Mouse (Mus musculus) testis, adult 2 months (tissue): ENCODE measurements around the gene Cdc42ep2. TPM values are rescaled to one million over a fixed set of nuclear protein-coding genes. Genes with fewer than 3 reads are reported as not detected.
A peak's percentile ranks its signal among the peaks of the same experiment; 100 is the strongest.

ENCODE experiments used
- H3K27ac ChIP-seq: fragments of 200-500 bp; 2 replicates; pipeline ENCODE4 v1.5.1; 2012; ENCODE audit warnings: low read depth, low read length; ENCODE audit not compliant: control insufficient read depth, insufficient read depth
- H3K27me3 ChIP-seq: fragments of 200-500 bp; 2 replicates; pipeline ENCODE4 v1.6.1; 2012; ENCODE audit warnings: mild to moderate bottlenecking, low read length, moderate library complexity; ENCODE audit not compliant: control insufficient read depth, insufficient read depth
- H3K36me3 ChIP-seq: fragments of 200-500 bp; 2 replicates; pipeline ENCODE4 v1.6.1; 2012; ENCODE audit warnings: mild to moderate bottlenecking, low read length; ENCODE audit not compliant: control insufficient read depth, insufficient read depth
- H3K4me1 ChIP-seq: fragments of 200-500 bp; 2 replicates; pipeline ENCODE4 v1.6.1; 2012; ENCODE audit warnings: low read length; ENCODE audit not compliant: control insufficient read depth, insufficient read depth
- H3K4me3 ChIP-seq: fragments of 200-500 bp; 2 replicates; pipeline ENCODE4 v1.5.1; 2012; ENCODE audit warnings: low read depth, mild to moderate bottlenecking, low read length, moderate library complexity, mixed read lengths; ENCODE audit not compliant: control insufficient read depth
- CTCF ChIP-seq: fragments of 200-500 bp; IDR thresholded peaks from 2 replicates; pipeline ENCODE4 v1.5.1; 2012; ENCODE audit warnings: low read depth, mild to moderate bottlenecking, inconsistent platforms, low read length, moderate library complexity; ENCODE audit not compliant: control insufficient read depth, insufficient read depth, insufficient replicate concordance
- POLR2A ChIP-seq: fragments of 200-500 bp; IDR thresholded peaks from 2 replicates; pipeline ENCODE4 v1.6.1; 2012; ENCODE audit warnings: low read depth, mild to moderate bottlenecking, inconsistent platforms, low read length, moderate library complexity; ENCODE audit not compliant: control insufficient read depth
- polyA plus RNA-seq: library from polyadenylated mRNA; depleted of rRNA; stranded (reverse); fragments of >200 nt; gene quantifications from 2 replicates; pipeline ENCODE4 v1.2.3, GENCODE M21; 2012

Cdc42ep2 gene
- polyA plus RNA-seq, 1 experiment = 0.89 TPM

DNA sequence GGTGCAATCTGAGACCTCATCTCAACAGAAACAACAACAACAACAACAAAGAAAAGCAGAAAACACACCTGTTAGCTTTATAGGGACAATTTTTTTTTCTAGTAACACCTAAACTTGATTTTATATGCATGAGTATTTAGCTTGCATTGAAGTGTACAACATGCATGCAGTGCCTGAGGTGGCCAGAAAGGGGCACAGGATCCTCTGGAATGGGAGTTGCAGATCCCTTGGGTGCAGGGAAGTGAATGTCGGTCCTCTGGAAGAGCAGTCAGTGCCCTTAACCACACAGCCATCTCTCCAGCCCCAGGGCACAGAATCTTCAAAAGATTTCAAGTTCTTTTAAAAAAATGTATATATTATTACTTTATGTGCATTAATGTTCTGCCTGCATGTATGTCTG lies 38.0 kb upstream of the Cdc42ep2 start:
- Histone ChIP-seq H3K4me3 (no peak overlapping the region), H3K36me3 (peaks cover 5% of the 10 kb centered on the region; the same call in 1 of the 2 replicates), H3K4me1 (peaks cover 3% of the 10 kb centered on the region), H3K27me3 (no peaks in the 10 kb centered on the region), H3K27ac (no peak overlapping the region)
- no peak for TF ChIP-seq POLR2A
- TF ChIP-seq CTCF = no peak

DNA sequence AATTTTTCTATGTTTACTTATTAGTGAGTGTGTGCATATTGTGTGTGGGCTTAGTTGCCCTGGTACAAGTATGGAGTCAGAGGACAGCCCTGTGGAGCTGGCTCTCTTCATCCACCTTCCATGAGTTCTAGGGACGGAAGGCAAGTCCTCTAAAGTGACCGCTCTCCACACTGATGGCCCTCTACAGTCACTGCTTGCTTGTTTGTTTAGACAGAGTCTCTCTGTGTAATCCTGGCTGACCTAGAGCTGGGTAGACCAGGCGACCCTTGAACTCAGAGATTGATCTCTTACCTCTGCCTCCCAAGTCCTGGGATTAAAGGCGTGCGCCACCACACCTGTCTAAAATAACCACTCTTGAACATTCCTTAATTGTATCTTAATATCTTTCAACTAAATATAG lies 32.8 kb upstream of the Cdc42ep2 start:
- Histone ChIP-seq H3K27ac (no peak overlapping the region), H3K36me3 (peaks cover 13% of the 10 kb centered on the region), H3K27me3 (no peaks in the 10 kb centered on the region), H3K4me1 (no peaks in the 10 kb centered on the region), H3K4me3 (no peak overlapping the region)
- TF ChIP-seq CTCF = no peak
- no peak for TF ChIP-seq POLR2A

GRCm38 (mm10) chr19:5956685-5957084 lies 32.1 kb upstream of the Cdc42ep2 start:
- H3K4me3 ChIP-seq = no peak overlapping the region
- H3K27me3 ChIP-seq = no peaks in the 10 kb centered on the region
- TF ChIP-seq POLR2A (no peak), CTCF (peak; percentile 30; the same call in 1 of the 2 replicates)
- no peak overlapping the region for H3K27ac ChIP-seq
- H3K4me1 ChIP-seq = no peaks in the 10 kb centered on the region
- H3K36me3 ChIP-seq = peaks cover 12% of the 10 kb centered on the region

DNA sequence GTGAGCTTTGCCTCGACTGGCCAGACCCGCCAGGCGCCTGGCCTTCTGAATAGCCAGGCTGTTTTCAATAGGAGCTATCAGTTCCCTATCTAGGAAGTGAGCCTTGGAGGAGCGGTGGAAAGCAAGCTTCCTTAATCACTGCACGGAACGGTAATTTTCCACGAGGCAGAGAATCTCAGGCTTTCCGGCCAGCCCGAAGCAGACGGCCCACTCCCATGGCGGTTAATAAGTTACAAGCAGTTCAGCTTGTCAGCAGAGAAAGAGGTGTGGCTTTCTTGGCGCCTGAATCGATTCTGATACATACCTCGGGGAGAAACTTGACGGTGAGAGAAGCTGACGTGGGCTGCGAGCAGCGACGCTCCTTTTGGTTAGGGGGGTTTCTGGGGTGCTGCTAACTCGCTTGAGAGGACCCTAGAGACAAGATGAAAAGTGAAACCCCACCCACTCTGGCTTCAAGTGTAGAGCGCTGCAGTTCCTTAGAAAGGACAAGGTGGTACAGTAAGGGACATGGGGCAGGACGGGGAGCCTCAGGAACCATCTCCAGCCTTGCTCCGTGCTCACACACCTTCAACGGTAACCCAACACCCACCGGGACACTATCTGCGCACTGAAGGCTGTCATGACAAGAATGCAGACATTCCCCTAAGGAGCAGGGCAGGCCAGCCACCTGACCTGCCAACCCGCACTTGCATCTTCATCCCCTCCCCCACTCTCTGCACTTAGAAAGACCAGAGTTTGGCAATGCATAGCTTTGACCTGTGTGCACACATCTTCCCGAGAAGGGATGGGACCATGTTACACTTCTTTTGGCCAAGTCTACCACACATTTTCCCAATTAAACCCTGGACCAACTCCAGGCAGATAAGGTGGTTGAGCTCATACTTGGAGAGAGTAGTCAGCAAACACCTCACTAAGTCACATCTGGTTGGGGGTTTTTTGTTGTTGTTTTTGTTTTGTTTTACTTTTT lies 31.4 kb upstream of the Cdc42ep2 start:
- Histone ChIP-seq H3K27ac (no peak overlapping the region), H3K36me3 (peaks cover 8% of the 10 kb centered on the region), H3K27me3 (no peaks in the 10 kb centered on the region), H3K4me3 (no peak overlapping the region), H3K4me1 (no peaks in the 10 kb centered on the region)
- TF ChIP-seq POLR2A = no peak
- no peak for TF ChIP-seq CTCF

GRCm38 (mm10) chr19:5954936-5955335 lies 30.3 kb upstream of the Cdc42ep2 start:
- TF ChIP-seq POLR2A (no peak), CTCF (no peak)

GRCm38 (mm10) chr19:5954031-5954710 lies 29.6 kb upstream of the Cdc42ep2 start:
- Histone ChIP-seq H3K4me1 (no peaks in the 10 kb centered on the region), H3K36me3 (peaks cover 9% of the 10 kb centered on the region)
- no peak for TF ChIP-seq CTCF
- TF ChIP-seq POLR2A = no peak

More at GRCm38 (mm10) chr19:5954936-5955335, 30.3 kb upstream of the Cdc42ep2 start:
- Histone ChIP-seq H3K36me3 (peaks cover 9% of the 10 kb centered on the region), H3K4me3 (no peak overlapping the region), H3K27ac (no peak overlapping the region), H3K27me3 (no peaks in the 10 kb centered on the region), H3K4me1 (no peaks in the 10 kb centered on the region)

DNA sequence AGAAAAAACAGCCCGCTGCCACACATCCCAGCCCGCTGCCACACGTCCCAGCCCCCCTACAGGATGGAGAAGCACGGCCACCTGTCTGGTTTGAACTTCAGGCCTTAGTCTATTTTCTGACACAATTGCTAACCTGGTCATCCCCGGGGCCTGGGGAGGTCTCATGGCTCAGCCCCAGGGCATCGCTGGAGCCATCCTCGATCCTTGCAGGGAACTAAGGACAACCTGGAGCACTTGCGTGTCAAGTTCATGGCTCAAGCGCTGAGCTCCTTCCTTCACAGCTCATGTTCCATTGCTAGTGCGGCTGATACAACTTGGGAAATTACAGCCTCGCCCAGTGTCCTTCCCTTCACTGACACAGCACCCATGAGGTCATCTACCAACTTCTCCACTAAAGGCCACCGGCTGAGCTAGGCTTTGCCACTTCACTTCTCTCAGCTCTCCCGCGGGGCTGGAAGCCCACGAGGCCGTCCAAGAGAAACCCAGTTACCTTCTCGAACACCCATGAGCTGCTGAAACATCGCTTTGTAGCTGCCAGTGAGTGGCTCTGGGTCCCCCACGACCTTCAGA lies 28.7 kb upstream of the Cdc42ep2 start:
- no peaks in the 10 kb centered on the region for H3K27me3 ChIP-seq
- no peak for TF ChIP-seq POLR2A
- TF ChIP-seq CTCF = no peak
- no peaks in the 10 kb centered on the region for H3K4me1 ChIP-seq
- peaks cover 9% of the 10 kb centered on the region for H3K36me3 ChIP-seq
- no peak overlapping the region for H3K4me3 ChIP-seq
- H3K27ac ChIP-seq = no peak overlapping the region

More at GRCm38 (mm10) chr19:5954031-5954710, 29.6 kb upstream of the Cdc42ep2 start:
- Histone ChIP-seq H3K27me3 (no peaks in the 10 kb centered on the region), H3K4me3 (no peak overlapping the region), H3K27ac (no peak overlapping the region)
